Mouse (Mus musculus): ENCODE results near the gene Igdcc4. TPM values are rescaled to one million over a fixed set of nuclear protein-coding genes. Genes with fewer than 3 reads are reported as not detected.

The Igdcc4 gene
- total RNA-seq, 2 experiments from 2014 or later, result 31.8 to 32.6 TPM

Other genes with a start within 250 kb of the Igdcc4 start
- not detected for gene Slc24a1, start 149.9 kb upstream of the Igdcc4 start, total RNA-seq (2021)
- 10 to 100 TPM; 24.9 to 30.3 TPM for gene Ints14, start 140.6 kb upstream of the Igdcc4 start, total RNA-seq (2021)
- 100 to 1,000 TPM; 251 to 350 TPM for gene Hacd3, start 79.8 kb upstream of the Igdcc4 start, total RNA-seq (2021)
- gene Dpp8, start 69.1 kb upstream of the Igdcc4 start, total RNA-seq (2021), result 100 to 1,000 TPM in 1 of 2 experiments, 10 to 100 TPM in 1; 88.0 to 104 TPM
- 1 to 10 TPM; 1.2 to 1.9 TPM for gene Igdcc3, start 39.7 kb downstream of the Igdcc4 start, total RNA-seq (2021)
- 10 to 100 TPM; 11.8 to 21.2 TPM for gene Parp16, start 93.9 kb downstream of the Igdcc4 start, total RNA-seq (2021)
- gene Cilp, start 163.7 kb downstream of the Igdcc4 start, total RNA-seq (2021), result 1 to 10 TPM; 4.7 to 6.2 TPM
- 10 to 100 TPM; 65.6 to 75.8 TPM for gene Clpx, start 192.8 kb downstream of the Igdcc4 start, total RNA-seq (2021)
- gene Pdcd7, start 244.6 kb downstream of the Igdcc4 start, total RNA-seq (2021), result 10 to 100 TPM; 17.8 to 18.6 TPM